Mouse (Mus musculus) G1E-ER4 (cell line): ENCODE results near the gene Srms. TPM values are rescaled to one million over a fixed set of nuclear protein-coding genes. Genes with fewer than 3 reads are reported as not detected.

ENCODE experiments used
- GATA1 ChIP-seq: IDR thresholded peaks from one replicate; pipeline ENCODE4 v1.8.0; 2012; ENCODE audit warnings: low read length, inconsistent platforms
- polyA plus RNA-seq: library from polyadenylated mRNA; stranded (reverse); fragments of >175 nt; gene quantifications from 2 replicates; pipeline ENCODE4 v1.2.3, GENCODE M21; 2012

Srms gene
- polyA plus RNA-seq, 1 experiment: not detected

DNA sequence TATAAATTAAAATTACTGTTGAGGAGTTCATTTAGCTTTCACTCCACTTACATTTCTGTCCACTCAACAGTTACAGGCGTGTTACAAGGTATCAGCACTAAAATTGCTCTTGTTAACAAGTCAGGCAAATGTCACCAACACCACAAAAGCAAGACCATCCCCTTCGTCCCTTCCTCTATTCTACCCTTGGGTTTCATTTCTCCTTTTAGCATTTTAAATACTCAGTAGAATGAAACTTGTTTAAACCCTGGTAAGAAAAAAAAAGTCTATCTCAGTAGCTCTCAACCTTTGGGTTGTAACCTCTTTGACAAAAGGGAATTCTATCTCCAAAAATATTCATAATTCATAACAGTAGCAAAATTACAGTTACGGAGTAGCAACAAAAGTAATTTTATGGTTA, 19.9 kb downstream of the Srms start:
- TF ChIP-seq GATA1: no peak

DNA sequence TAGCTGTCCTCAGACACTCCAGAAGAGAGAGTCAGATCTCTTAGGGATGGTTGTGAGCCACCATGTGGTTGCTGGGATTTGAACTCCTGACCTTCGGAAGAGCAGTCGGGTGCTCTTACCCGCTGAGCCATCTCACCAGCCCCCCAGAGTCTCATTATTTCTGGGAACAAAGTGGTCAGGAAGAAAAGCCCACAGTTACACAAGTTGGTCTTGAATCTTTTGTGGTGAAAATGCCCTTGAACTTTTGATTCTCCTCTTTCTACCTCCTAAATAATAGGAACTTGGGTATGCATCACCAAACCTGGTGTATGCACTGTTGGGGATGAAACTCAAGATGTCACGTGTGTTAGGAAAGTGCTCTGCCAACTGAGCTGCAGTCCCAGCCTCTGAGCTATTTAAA, 21.0 kb downstream of the Srms start:
- no peak for TF ChIP-seq GATA1

DNA sequence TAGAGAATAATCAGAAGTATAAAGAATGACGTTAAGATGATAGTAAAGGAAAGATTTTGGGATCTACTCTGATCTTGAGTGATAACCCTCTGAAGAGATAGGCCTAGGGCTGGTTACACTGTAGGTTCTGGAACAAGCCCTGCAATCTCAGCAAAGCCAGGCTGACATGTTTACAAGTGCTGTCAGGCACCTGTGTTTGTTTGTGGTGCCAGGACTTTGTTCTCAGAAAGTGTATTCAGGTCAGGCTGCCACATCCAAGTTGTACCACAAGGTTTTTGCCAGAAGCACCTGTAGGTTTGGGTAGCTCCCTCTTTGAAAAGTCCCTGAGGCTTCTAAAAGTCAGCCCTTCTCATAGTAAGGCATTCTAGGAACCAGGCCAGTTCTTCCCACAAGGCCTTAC, 23.7 kb downstream of the Srms start:
- TF ChIP-seq GATA1: no peak

DNA sequence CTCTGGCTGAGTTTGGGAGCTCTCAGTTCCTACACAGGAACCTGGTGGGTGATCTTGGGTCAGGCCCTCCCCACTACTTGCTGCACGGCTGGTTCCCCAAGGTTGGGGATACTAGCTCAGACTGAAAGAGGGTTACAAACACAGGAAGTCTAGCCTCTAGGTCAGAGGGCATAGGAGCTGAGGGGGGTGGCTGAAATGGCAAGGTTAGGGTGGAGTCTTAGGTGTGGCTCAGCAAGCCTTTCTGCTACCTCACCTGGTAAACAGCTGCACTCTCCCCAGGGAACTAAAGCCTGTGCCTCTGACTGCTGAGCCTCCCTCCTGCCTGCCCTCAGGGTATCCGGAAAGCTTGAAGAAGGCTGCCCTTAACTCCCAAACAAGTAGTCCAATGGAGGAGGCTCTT, 24.3 kb downstream of the Srms start:
- TF ChIP-seq GATA1: no peak

DNA sequence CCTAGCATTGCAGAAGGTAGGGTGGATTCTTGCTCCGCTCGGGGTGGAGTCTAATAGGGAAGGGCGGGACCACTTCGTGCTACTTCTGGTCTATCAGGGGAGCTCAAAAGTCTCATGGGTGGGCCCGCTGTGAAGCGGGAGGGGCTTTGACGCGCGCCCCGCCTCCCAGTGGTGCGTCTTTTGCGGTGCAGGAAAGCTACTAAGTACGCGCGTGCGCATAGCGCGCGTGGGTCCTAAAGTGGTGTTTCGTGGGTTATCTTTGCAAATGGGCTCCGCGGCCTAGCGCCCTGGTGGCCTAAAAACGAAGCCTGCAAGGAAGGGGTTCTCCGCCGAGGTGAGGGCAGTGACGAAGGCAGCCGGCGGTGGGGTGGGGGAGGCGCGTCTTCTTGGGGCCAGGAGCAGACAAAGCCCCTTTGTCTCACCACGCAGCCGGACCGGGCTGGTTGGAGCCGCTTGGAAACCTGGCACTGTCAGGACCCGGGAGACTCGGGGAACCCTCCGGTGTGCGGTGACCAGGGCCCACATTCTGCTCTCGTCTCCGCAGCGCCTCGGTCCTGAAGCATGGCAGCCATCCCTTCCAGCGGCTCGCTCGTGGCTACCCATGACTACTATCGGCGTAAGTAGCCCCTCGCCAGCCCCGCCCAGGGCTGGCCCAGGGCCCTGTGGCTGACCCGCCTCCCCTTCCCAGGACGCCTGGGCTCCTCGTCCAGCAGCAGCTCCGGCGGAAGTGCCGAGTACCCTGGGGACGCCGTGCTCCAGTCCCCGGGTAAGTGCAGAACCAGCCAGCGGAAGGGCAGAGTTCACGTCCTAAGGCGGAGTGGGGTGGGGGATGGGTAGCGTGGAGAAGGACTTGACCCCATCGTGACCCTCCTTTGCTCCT, 25.6 kb downstream of the Srms start, which contains the start of gene Ppdpf:
TSS of gene Ppdpf (plus strand) at position 127 of the 880 bp plus-strand sequence.
- TF ChIP-seq GATA1: no peak

DNA sequence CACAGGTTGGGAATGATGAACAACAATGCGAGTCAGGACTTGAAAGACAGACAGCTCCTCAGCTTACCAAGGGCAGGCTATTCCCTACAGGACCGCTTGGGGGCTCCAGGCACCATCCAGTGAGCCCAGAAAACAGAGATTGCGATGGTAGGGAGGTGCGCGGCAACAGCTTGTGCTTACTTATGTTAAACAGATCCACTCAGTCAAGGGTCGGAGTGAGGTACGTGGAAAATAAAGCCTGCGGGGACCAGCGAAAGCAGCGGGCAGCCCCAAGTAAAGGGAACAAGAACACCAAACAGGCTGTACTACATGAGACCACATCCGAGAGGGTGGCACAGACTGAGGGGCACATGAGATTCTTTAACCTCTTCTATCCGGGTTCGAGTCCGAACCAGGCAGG, 26.4 kb downstream of the Srms start:
- no peak for TF ChIP-seq GATA1

DNA sequence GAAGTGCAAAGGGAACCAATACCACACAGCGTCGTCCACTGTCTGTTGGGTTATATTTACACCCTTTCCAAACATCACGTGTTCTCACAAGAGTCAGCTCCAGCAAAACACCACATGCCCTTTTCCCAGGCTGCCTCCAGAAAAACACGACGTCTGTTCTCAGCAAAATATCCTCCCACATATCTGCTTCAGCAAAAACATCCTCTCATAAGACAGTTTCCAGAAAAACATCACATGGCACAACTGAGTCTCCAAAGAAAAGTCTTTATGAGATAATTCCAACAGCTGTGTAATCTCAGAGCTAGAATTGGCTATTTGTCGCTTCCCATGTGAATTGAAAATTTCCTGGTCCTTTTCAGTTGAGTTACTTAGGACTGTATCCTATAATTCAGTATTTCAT, 32.1 kb downstream of the Srms start:
- TF ChIP-seq GATA1: no peak

DNA sequence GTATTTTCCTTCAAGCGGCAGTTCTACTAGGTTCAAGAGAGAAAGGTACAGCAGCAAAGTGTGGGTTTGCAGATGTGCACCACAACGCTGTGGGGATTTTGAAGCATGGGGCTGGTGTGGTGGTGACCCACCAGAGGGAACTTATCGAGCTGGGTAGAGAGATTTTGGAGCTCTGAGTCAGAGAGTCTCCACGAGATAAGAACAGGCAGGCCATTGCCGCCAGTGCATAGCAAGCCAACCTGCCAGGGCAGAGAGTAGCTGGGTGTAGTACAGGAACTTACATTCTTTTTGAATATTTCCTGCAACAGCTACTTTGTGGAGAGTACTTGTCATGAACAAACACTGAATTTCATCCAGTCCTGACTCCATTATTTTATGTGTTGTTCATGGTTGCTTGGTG, 34.5 kb downstream of the Srms start:
- no peak for TF ChIP-seq GATA1

DNA sequence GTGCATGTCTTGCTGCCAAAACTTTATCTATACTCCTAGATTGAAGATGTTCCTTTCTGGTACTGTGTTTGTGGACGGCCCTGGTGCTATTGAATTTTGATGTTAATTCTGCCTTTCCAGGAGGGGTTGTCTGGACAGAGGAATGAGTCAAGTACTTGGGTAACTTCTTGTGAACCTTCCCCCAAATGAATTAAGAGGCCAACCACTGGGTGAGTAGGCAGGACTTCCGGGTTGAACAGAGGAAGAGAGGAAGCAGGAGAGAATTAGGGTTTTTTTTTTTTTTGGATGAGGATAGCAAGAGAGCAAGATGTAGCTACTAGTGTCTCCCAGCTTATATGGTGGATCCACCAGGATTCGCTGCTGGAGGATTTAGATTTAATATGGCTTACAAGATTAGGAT, 35.0 kb downstream of the Srms start:
- TF ChIP-seq GATA1: no peak

DNA sequence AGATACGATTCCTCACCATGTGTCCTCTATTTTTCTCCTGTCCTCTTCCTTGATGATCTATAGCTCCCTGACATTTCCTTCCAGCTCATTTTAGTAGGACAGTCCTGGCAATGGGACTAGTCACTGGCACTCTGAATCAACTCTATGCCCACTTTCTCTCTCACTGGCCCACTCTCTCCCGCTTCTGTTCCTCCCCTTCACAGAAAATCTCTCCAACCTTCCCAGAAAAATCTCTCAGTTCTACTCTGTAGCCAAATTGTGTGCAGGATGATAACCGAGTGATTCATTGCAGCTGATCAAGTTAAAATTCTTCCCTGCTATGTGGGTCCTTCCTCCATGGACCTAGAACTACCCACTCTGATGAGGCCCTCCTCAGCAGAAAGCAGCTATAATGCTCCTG, 38.3 kb downstream of the Srms start:
- TF ChIP-seq GATA1: no peak

DNA sequence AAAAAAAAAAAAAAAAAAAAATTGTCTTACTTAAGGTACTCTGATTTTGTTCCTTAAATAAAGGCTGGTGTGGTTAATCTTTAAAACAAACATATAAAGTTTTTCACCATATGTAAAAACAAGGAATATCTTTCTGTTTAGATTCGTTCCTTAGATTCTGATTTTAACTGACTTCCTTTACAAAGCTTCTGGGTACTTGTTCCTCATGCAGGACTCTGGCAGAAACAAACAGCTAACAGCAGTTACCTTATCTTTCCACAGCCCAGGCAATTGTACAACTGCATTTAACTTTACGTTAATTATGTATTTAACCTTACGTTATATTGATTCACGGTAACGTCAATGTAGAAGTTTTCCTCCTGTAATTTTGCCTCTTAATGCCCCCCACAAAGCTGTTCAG, 46.5 kb downstream of the Srms start:
- no peak for TF ChIP-seq GATA1

DNA sequence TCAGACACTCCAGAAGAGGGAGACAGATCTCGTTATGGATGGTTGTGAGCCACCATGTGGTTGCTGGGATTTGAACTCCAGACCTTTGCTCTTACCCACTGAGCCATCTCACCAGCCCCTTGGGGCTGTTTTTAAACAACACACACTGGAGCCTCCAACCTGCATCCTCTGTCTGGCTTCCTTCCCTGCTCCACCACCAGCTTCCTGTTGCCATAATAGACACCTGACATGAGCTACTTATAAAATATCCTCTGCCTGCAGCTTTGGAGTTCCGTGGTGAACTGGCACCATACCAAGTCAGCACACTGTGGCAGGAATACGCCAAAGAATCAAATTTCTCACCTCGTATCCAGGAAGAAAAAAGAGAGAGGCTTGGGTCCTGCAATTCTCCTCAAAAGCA, 52.2 kb downstream of the Srms start:
- TF ChIP-seq GATA1: no peak

DNA sequence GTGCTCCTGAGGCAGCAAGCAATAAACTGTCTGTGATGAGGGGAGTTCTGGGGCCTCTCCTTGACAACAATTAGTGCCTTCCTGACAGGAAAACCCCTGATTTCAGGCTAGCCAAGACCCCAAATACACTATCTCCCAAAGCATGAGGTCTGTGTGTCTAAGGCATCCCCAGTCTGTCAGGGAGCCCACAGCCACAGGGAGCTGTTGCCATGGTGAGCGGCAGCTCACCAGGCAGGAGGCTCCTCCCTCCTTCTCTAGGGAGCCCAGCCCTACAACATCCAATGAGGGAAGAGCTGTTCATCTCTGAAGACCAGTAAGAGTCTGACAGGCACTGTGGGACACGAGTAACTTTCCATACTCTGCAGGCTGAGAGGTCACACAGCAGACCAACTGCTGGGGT, 53.2 kb downstream of the Srms start:
- TF ChIP-seq GATA1: no peak

DNA sequence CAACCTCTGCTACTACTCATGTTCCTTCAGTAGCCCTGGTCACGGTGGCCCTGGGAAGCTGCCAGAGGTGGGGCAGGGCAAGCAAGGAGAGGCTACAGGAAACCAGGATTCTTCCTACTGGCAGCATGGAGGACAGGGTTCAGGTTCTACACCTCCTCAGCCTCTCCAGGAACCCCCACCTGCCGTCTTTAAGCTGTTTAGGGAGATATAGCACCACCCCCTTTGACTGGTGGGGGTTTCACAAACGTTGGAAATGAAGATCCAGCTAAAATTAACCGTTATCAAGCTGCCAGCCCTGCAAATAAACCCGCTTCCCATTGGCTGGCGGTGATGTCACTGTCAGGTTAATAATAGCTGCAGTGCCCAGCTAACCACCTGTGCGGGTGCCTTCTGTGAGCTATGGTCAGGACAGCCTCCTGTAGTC, 53.9 kb downstream of the Srms start:
- no peak for TF ChIP-seq GATA1

DNA sequence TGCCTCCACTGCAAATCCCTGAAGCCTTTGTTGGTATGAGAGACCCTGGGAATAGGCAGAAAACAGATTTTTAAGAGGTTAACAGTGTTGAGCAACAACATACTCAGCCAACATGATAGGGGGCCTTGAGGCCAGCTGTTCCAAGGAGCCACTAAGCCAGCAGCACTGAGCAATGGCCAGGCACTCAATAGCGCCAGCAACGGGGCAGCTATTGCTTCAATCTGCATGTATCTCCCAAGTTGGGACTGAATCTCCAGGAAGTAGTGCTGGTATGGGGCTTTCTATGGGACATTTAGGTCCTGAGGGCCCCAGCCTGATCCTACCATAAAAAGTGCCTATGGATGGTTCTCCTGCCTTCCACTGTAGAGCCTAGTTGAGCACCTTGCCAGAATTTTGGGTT, 54.5 kb downstream of the Srms start:
- no peak for TF ChIP-seq GATA1

DNA sequence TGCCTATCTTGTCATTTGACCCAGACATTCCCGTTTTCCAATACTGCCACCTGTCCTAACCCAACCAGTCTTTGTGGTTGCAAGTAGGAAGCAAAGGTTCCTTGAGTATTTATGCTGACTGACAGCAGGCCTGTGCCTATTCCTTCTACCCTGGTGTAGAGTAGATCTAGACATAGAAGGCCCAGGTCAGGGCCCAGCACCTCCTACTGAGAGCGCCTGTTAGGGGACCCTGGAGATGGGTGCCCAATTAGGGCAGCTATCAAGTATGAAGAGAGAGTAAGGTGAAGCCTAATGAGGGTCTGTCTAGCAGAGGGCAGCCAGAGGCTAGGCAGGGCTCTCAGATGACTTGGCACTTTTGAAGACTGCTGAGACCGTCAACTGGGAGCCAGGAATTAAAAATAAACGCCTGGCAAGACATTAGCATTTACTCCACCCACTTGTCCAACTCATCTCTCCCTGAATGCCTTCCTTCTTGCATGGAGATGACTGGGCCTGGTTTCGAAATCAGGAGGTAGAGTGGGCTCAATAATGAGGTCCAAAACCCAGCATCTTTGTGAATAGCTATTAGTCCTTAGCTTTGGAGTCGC, 55.2 kb downstream of the Srms start:
- TF ChIP-seq GATA1: no peak

DNA sequence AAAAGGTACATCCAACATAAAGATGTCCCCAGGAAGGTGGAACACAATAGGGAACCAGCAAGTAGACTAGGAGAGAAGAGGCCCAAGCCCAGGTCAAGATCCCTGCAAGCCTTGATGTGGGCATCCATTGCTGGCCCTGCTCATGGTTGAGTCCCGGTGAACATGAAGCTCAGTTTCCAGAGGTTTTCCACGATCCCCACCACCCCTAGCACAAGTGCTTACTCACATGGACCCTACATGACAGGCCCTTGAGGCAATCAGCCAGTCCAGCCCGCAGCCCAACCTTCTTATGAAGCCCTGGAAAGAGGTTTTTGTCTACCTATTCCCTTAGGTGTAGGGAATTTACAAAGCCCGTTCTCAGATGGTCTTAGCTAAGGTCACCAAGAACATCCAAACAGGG, 55.8 kb downstream of the Srms start:
- no peak for TF ChIP-seq GATA1
